Mouse (Mus musculus): ENCODE measurements at regions not wholly inside any gene's neighbourhood (a gene's known extent, or its start where the extent isn't known, plus 50 kb on each side); places are given as distances from the start of the nearest gene placed in this dataset.
"Not testable (repeated sequence)": the region's sequence is repeated elsewhere in the genome, so short reads cannot be mapped to it uniquely, and the experiment has no call there.

- peak; percentile 6 for DNase-seq
Measured at GRCm38 (mm10) chrX:93888480-93888879, 56.5 kb upstream of the Pdk3 start.

GRCm38 (mm10) chrX:93888966-93889365, 57.0 kb upstream of the Pdk3 start:
- no peak for DNase-seq

- DNase-seq, result peak; percentile 80
Measured at GRCm38 (mm10) chrX:93889394-93890042, 57.5 kb upstream of the Pdk3 start.

- DNase-seq, result no peak
Measured at GRCm38 (mm10) chrX:93896838-93897820, 65.1 kb upstream of the Pdk3 start.

GRCm38 (mm10) chrX:93903209-93903608, 65.2 kb upstream of the AU015836 start:
- DNase-seq, result no peak

GRCm38 (mm10) chrX:93905531-93905930, 62.9 kb upstream of the AU015836 start:
- no peak for DNase-seq

GRCm38 (mm10) chrX:93911087-93911840, 57.2 kb upstream of the AU015836 start:
- peak; percentile 70 for DNase-seq

GRCm38 (mm10) chrX:93915548-93915947, 52.9 kb upstream of the AU015836 start:
- DNase-seq, result no peak

- DNase-seq, result not testable (repeated sequence)
Measured at GRCm38 (mm10) chrX:93917367-93917766, 51.1 kb upstream of the AU015836 start.

All from kidney, adult 9 months (tissue).